14 mouse cellular contexts compared by ENCODE assay signal in genomic region chr5:148562235-148562634, GRCm38 (mm10).
"Had no signal": no experiment of that assay in that cellular context is flagged by ENCODE, and none has a peak within 500 bp of the region (broad histone marks: within the 10 kb centered on the region; RNA-seq: fewer than 3 reads in every experiment).

No protein-coding gene starts in this region.

- H3K9me3 ChIP-seq: liver, embryonic 12.5 days; lung, embryonic 15.5 days; midbrain, embryonic 10.5 days; midbrain, embryonic 12.5 days; neural tube, embryonic 12.5 days had no signal

- H3K4me2 ChIP-seq: liver, embryonic 12.5 days; lung, embryonic 15.5 days; midbrain, embryonic 12.5 days; neural tube, embryonic 12.5 days had no signal

- ATAC-seq: liver, embryonic 12.5 days; midbrain, embryonic 16.5 days had no signal

- H3K27me3 ChIP-seq: lung, embryonic 15.5 days; midbrain, embryonic 12.5 days; neural tube, embryonic 12.5 days had no signal

- H3K36me3 ChIP-seq: liver, embryonic 12.5 days; lung, embryonic 15.5 days; midbrain, embryonic 10.5 days; midbrain, embryonic 12.5 days; neural tube, embryonic 12.5 days had no signal

- H3K4me1 ChIP-seq: liver, embryonic 12.5 days; lung, embryonic 15.5 days; midbrain, embryonic 12.5 days; neural tube, embryonic 12.5 days had no signal

- H3K27ac ChIP-seq: liver, embryonic 12.5 days; liver, embryonic 14.5 days; lung, embryonic 15.5 days; midbrain, embryonic 10.5 days; midbrain, embryonic 12.5 days; neural tube, embryonic 12.5 days had no signal

- DNase-seq: midbrain, embryonic 14.5 days; right cerebral cortex, postnatal 14 days; right cerebral cortex, postnatal 4 days; spleen, adult 18-20 months; thymus, adult 18-20 months; thymus, postnatal 14 days; thymus, postnatal 36 days had no signal

- H3K4me3 ChIP-seq: liver, embryonic 12.5 days; lung, embryonic 15.5 days; midbrain, embryonic 10.5 days; midbrain, embryonic 12.5 days; neural tube, embryonic 12.5 days had no signal

- H3K9ac ChIP-seq: liver, embryonic 12.5 days; liver, embryonic 14.5 days; lung, embryonic 15.5 days; midbrain, embryonic 12.5 days; neural tube, embryonic 12.5 days had no signal
